Mouse (Mus musculus): ENCODE data around the gene Ptpn1.

The Ptpn1 gene

GRCm38 (mm10) chr2:167920041-167920440, 11.8 kb upstream of the Ptpn1 start:
- in situ Hi-C loops (cut with MboI; ENCODE audit: low sequenced_read_pairs): no loop called here

GRCm38 (mm10) chr2:167920960-167921495, 10.8 kb upstream of the Ptpn1 start:
- in situ Hi-C loops (cut with MboI; ENCODE audit: low sequenced_read_pairs): no loop called here

- in situ Hi-C loops (cut with MboI; ENCODE audit: low sequenced_read_pairs): no loop called here
Measured at GRCm38 (mm10) chr2:167921823-167922222, 10.0 kb upstream of the Ptpn1 start.

- in situ Hi-C loops (cut with MboI; ENCODE audit: low sequenced_read_pairs): no loop called here
Measured at GRCm38 (mm10) chr2:167924011-167924410, 7.8 kb upstream of the Ptpn1 start.

- in situ Hi-C loops (cut with MboI; ENCODE audit: low sequenced_read_pairs): no loop called here
Measured at GRCm38 (mm10) chr2:167924803-167925604, 6.9 kb upstream of the Ptpn1 start.

- in situ Hi-C loops (cut with MboI; ENCODE audit: low sequenced_read_pairs): no loop called here
Measured at GRCm38 (mm10) chr2:167925841-167926800, 5.7 kb upstream of the Ptpn1 start.

GRCm38 (mm10) chr2:167928002-167928526, 3.8 kb upstream of the Ptpn1 start:
- in situ Hi-C loops (cut with MboI; ENCODE audit: low sequenced_read_pairs): no loop called here

- in situ Hi-C loops (cut with MboI; ENCODE audit: low sequenced_read_pairs): no loop called here
Measured at GRCm38 (mm10) chr2:167928972-167929371, 2.9 kb upstream of the Ptpn1 start.

- in situ Hi-C loops (cut with MboI; ENCODE audit: low sequenced_read_pairs): no loop called here
Measured at GRCm38 (mm10) chr2:167930975-167931374, 882 bp upstream of the Ptpn1 start.

- in situ Hi-C loops (cut with MboI; ENCODE audit: low sequenced_read_pairs): no loop called here
Measured at GRCm38 (mm10) chr2:167932727-167933231, 922 bp downstream of the Ptpn1 start.

GRCm38 (mm10) chr2:167933397-167933796, 1.5 kb downstream of the Ptpn1 start:
- in situ Hi-C loops (cut with MboI; ENCODE audit: low sequenced_read_pairs): no loop called here

GRCm38 (mm10) chr2:167935956-167936355, 4.1 kb downstream of the Ptpn1 start:
- in situ Hi-C loops (cut with MboI; ENCODE audit: low sequenced_read_pairs): no loop called here

- in situ Hi-C loops (cut with MboI; ENCODE audit: low sequenced_read_pairs): no loop called here
Measured at GRCm38 (mm10) chr2:167938786-167939185, 6.9 kb downstream of the Ptpn1 start.

GRCm38 (mm10) chr2:167939204-167939603, 7.3 kb downstream of the Ptpn1 start:
- in situ Hi-C loops (cut with MboI; ENCODE audit: low sequenced_read_pairs): no loop called here

- in situ Hi-C loops (cut with MboI; ENCODE audit: low sequenced_read_pairs): no loop called here
Measured at GRCm38 (mm10) chr2:167939632-167940399, 8.0 kb downstream of the Ptpn1 start.

- in situ Hi-C loops (cut with MboI; ENCODE audit: low sequenced_read_pairs): no loop called here
Measured at GRCm38 (mm10) chr2:167940636-167941035, 8.8 kb downstream of the Ptpn1 start.

GRCm38 (mm10) chr2:167941320-167941719, 9.5 kb downstream of the Ptpn1 start:
- in situ Hi-C loops (cut with MboI; ENCODE audit: low sequenced_read_pairs): no loop called here

- in situ Hi-C loops (cut with MboI; ENCODE audit: low sequenced_read_pairs): no loop called here
Measured at GRCm38 (mm10) chr2:167941745-167942176, 9.9 kb downstream of the Ptpn1 start.

- in situ Hi-C loops (cut with MboI; ENCODE audit: low sequenced_read_pairs): no loop called here
Measured at GRCm38 (mm10) chr2:167942199-167942925, 10.5 kb downstream of the Ptpn1 start.

Data from CH12F3 (cell line).